Mouse (Mus musculus) liver, adult 2 months (tissue): ENCODE measurements around the gene Slc23a2.
A peak's percentile ranks its signal among the peaks of the same experiment; 100 is the strongest.

Source experiments
- CTCF ChIP-seq: fragments of 200-500 bp; IDR thresholded peaks from 2 replicates; pipeline ENCODE4 v1.5.1; 2011; ENCODE audit warnings: low read depth, low read length, control low read depth
- POLR2A ChIP-seq: fragments of 200-500 bp; IDR thresholded peaks from 2 replicates; pipeline ENCODE4 v1.6.1; 2011; ENCODE audit warnings: low read length, control low read depth; ENCODE audit not compliant: insufficient read depth; ENCODE audit errors: extremely low read depth

- TF ChIP-seq CTCF (0 out of 2 replicates have a peak, but pooled peaks have one; percentile 2), POLR2A (no peak)
These were observed 50.3 kb downstream of the Slc23a2 start for GRCm38 (mm10) chr2:132094441-132095230.
